Comparison of ENCODE assay signal across 38 mouse cellular contexts in the genomic region with DNA sequence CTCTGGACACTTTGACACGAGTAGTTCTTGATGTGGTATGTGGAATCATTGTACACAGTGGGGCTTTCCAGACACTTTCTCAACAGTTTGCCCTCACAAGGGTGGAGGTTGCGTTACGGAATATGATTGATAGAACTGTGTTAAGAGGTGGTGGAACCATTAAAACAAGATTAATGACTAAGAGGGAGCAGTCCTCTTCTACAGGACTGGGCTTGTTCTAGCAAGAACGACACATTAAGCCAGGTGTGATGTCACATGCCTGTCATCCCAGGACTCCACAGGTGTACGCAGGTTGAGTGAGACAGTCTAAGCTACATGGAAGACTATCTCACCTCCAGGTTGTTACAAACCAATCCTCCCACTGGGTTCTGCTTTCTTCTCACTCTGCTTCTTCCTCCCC. TPM values are rescaled to one million over a fixed set of nuclear protein-coding genes. Genes with fewer than 3 reads are reported as not detected.
DNase-seq lines count a peak whose midpoint lies in the region; ATAC-seq and TF ChIP-seq lines count a peak whose summit lies in the region.
"Had no signal": no experiment of that assay in that cellular context is flagged by ENCODE, and none has a peak within 500 bp of the region (broad histone marks: within the 10 kb centered on the region; RNA-seq: fewer than 3 reads in every experiment).

No protein-coding gene starts in this region.

- TF ChIP-seq EP300 in stomach, postnatal 0 days (optimal IDR thresholded peaks at IDR 0.05): peak; percentile 29

- no peak overlapping the region for H3K4me2 ChIP-seq in embryonic facial prominence, embryonic 15.5 days (replicated peaks)
- H3K4me2 ChIP-seq in stomach, postnatal 0 days (replicated peaks; ENCODE audit: low read depth): no peak overlapping the region
- H3K4me2 ChIP-seq: forebrain, embryonic 13.5 days; heart, embryonic 13.5 days; hindbrain, embryonic 14.5 days had no signal

- peak; percentile 52 for DNase-seq in heart, adult 11 months
- DNase-seq in heart, adult 18-20 months: no peak
- DNase-seq in gonadal fat pad, adult 2 months (ENCODE audit: low read depth): peak; percentile 96
- no peak for DNase-seq in stomach, postnatal 0 days (ENCODE audit: low spot score)
- no peak for DNase-seq in adrenal gland, adult 18-20 months (ENCODE audit: low spot score in 2 of 2)
- DNase-seq in cerebellum, postnatal 36 days: no peak
- DNase-seq: adrenal gland, adult 2 months; adrenal gland, postnatal 14 days; B cell, adult 2 months; cerebellum, adult 11 months; cerebellum, adult 2 months; cerebellum, adult 9-11 months; cerebellum, postnatal 25 days; embryo, embryonic 11 days; gastrocnemius, postnatal 10 days; gastrocnemius, postnatal 36 days; heart, adult 2 months; heart, postnatal 14 days; heart, postnatal 4 days had no signal

- no peak for ATAC-seq in embryonic facial prominence, embryonic 15.5 days (ENCODE audit: insufficient number of reproducible peaks, low FRiP score, low TSS enrichment, low read depth)
- peak; percentile 51 for ATAC-seq in stomach, postnatal 0 days (ENCODE audit: low FRiP score, low TSS enrichment)
- ATAC-seq: forebrain, embryonic 13.5 days; forebrain, embryonic 16.5 days; hindbrain, postnatal 0 days; inflammation-experienced regulatory T-cells, adult 6 months; Patski had no signal

- WGBS in embryonic facial prominence, embryonic 15.5 days: 66% methylated on average over 5 of the region's 5 CpGs
- WGBS in stomach, postnatal 0 days: 51% methylated on average over 5 of the region's 5 CpGs

- no peak overlapping the region for H3K9ac ChIP-seq in embryonic facial prominence, embryonic 15.5 days
- no peak overlapping the region for H3K9ac ChIP-seq in stomach, postnatal 0 days (ENCODE audit: low read length)
- H3K9ac ChIP-seq: forebrain, embryonic 13.5 days; heart, embryonic 13.5 days; hindbrain, embryonic 14.5 days had no signal

- peaks cover 19% of the 10 kb centered on the region; the same call in 1 of the 2 replicates for H3K27me3 ChIP-seq in embryonic facial prominence, embryonic 15.5 days
- no peaks in the 10 kb centered on the region for H3K27me3 ChIP-seq in stomach, postnatal 0 days (ENCODE audit: control insufficient read depth, insufficient read depth, low read length)
- H3K27me3 ChIP-seq: Patski had no signal

- H3K36me3 ChIP-seq in embryonic facial prominence, embryonic 15.5 days: no peaks in the 10 kb centered on the region
- H3K36me3 ChIP-seq in stomach, postnatal 0 days (ENCODE audit: control insufficient read depth, insufficient read depth, low read length): no peaks in the 10 kb centered on the region
- H3K36me3 ChIP-seq: forebrain, embryonic 10.5 days; G1E; heart, embryonic 10.5 days; heart, embryonic 13.5 days had no signal

- H3K4me1 ChIP-seq in embryonic facial prominence, embryonic 15.5 days: peaks cover 20% of the 10 kb centered on the region
- no peaks in the 10 kb centered on the region for H3K4me1 ChIP-seq in stomach, postnatal 0 days (replicated peaks; ENCODE audit: control insufficient read depth, insufficient read depth)

- peak overlapping the region; percentile 71 for H3K27ac ChIP-seq in embryonic facial prominence, embryonic 15.5 days (replicated peaks)
- H3K27ac ChIP-seq in stomach, postnatal 0 days (replicated peaks): peak overlapping the region; percentile 77; the same call in 1 of the 2 replicates
- H3K27ac ChIP-seq: forebrain, embryonic 10.5 days; forebrain, embryonic 13.5 days; heart, adult 2 months; heart, embryonic 10.5 days; heart, embryonic 13.5 days; hindbrain, embryonic 14.5 days; hindbrain, postnatal 0 days had no signal

- no peak overlapping the region for H3K4me3 ChIP-seq in embryonic facial prominence, embryonic 15.5 days (replicated peaks)
- no peak overlapping the region for H3K4me3 ChIP-seq in stomach, postnatal 0 days (ENCODE audit: low read depth, low read length)
- H3K4me3 ChIP-seq: erythroblast, embryonic 14.5 days; forebrain, embryonic 10.5 days; forebrain, embryonic 13.5 days; heart, adult 2 months; heart, embryonic 10.5 days; heart, embryonic 13.5 days had no signal

- TF ChIP-seq CTCF in stomach, postnatal 0 days (IDR thresholded peaks at IDR 0.05; ENCODE audit: low read depth): no peak

- no peaks in the 10 kb centered on the region for H3K9me3 ChIP-seq in embryonic facial prominence, embryonic 15.5 days (replicated peaks)
- H3K9me3 ChIP-seq in stomach, postnatal 0 days (ENCODE audit: control insufficient read depth, low read length): no peaks in the 10 kb centered on the region
- H3K9me3 ChIP-seq: forebrain, embryonic 10.5 days; forebrain, embryonic 13.5 days; G1E; heart, embryonic 10.5 days; heart, embryonic 13.5 days had no signal

RNA-seq across cellular contexts. Expression of a gene that starts 3.3 kb away (rescaled TPM):
- 10 to 100 TPM; 11.0 TPM for total RNA-seq in heart, adult 18-20 months (2021)
- polyA plus RNA-seq in embryonic facial prominence, embryonic 15.5 days (2015; fragmentation: Nextera tagmentation; extraction: Ambion mirVana): 30.2 and 30.6 TPM in 2 replicates
- polyA plus RNA-seq in gonadal fat pad, adult 2 months (2012; rRNA removed): 15.3 and 17.2 TPM in 2 replicates
- polyA plus RNA-seq in stomach, postnatal 0 days (2015; fragmentation: Nextera tagmentation; extraction: Ambion mirVana): 90.2 and 91.7 TPM in 2 replicates
- 10 to 100 TPM; 51.9 to 92.9 TPM for total RNA-seq in adrenal gland, adult 18-20 months (2021)
- total RNA-seq: G1E had no signal
- polyA plus RNA-seq: erythroblast, embryonic 14.5 days; G1E had no signal

RNA-seq across cellular contexts. Expression of a gene that starts 5.1 kb away (rescaled TPM):
- total RNA-seq in heart, adult 18-20 months (2021): under 1 TPM; 0.15 to 0.95 TPM
- 3.1 and 4.1 TPM in 2 replicates for polyA plus RNA-seq in embryonic facial prominence, embryonic 15.5 days (2015; fragmentation: Nextera tagmentation; extraction: Ambion mirVana)
- 1.4 and 2.1 TPM in 2 replicates for polyA plus RNA-seq in gonadal fat pad, adult 2 months (2012; rRNA removed)
- 3.7 and 3.8 TPM in 2 replicates for polyA plus RNA-seq in stomach, postnatal 0 days (2015; fragmentation: Nextera tagmentation; extraction: Ambion mirVana)
- total RNA-seq in adrenal gland, adult 18-20 months (2021): under 1 TPM; 0.45 to 0.70 TPM
- total RNA-seq: gastrocnemius, adult 18-20 months; gastrocnemius, postnatal 36 days; heart, postnatal 4 days; hindbrain, postnatal 0 days had no signal
- polyA plus RNA-seq: erythroblast, embryonic 14.5 days; forebrain, embryonic 10.5 days; G1E; heart, embryonic 10.5 days had no signal

RNA-seq across cellular contexts. Expression of a gene that starts 42.3 kb away (rescaled TPM):
- not detected for total RNA-seq in heart, adult 18-20 months (2021)
- not detected in 2 replicates for polyA plus RNA-seq in embryonic facial prominence, embryonic 15.5 days (2015; fragmentation: Nextera tagmentation; extraction: Ambion mirVana)
- not detected in 2 replicates for polyA plus RNA-seq in gonadal fat pad, adult 2 months (2012; rRNA removed)
- not detected in 2 replicates for polyA plus RNA-seq in stomach, postnatal 0 days (2015; fragmentation: Nextera tagmentation; extraction: Ambion mirVana)
- not detected for total RNA-seq in adrenal gland, adult 18-20 months (2021)
- total RNA-seq: adrenal gland, adult 2 months; adrenal gland, postnatal 14 days; adrenal gland, postnatal 4 days; CH12.LX; G1E; gastrocnemius, adult 18-20 months; gastrocnemius, postnatal 10 days; gastrocnemius, postnatal 36 days; heart, adult 2 months; heart, postnatal 14 days; heart, postnatal 4 days; hindbrain, postnatal 0 days had no signal
- polyA plus RNA-seq: adrenal gland, adult 2 months; cerebellum, adult 2 months; cortical plate, adult 2 months; embryonic facial prominence, embryonic 11.5 days; erythroblast, embryonic 14.5 days; forebrain, embryonic 13.5 days; G1E; heart, adult 2 months; heart, embryonic 13.5 days; heart, embryonic 16.5 days; hindbrain, embryonic 11.5 days; inflammation-experienced regulatory T-cells, adult 6 months; Patski had no signal

Comparison
In these comparisons a context has a peak if more than half of its experiments do, and no peak if none do; other contexts are left out.
1. DNase-seq: peak in heart, adult 11 months (single experiment) and gonadal fat pad, adult 2 months (single experiment); none in heart, adult 18-20 months (0 of 2), stomach, postnatal 0 days (single experiment), adrenal gland, adult 18-20 months (0 of 2) and cerebellum, postnatal 36 days (0 of 2).